Mouse (Mus musculus): Measurements from ENCODE around the gene Zbtb38.

The Zbtb38 gene

GRCm38 (mm10) chr9:96636423-96637156 lies 116.0 kb downstream of the Zbtb38 start:
- DNase-seq: no peak

GRCm38 (mm10) chr9:96635899-96636298 lies 116.7 kb downstream of the Zbtb38 start:
- DNase-seq: no peak

- DNase-seq: no peak
These were observed 117.5 kb downstream of the Zbtb38 start for GRCm38 (mm10) chr9:96635176-96635575.

DNA sequence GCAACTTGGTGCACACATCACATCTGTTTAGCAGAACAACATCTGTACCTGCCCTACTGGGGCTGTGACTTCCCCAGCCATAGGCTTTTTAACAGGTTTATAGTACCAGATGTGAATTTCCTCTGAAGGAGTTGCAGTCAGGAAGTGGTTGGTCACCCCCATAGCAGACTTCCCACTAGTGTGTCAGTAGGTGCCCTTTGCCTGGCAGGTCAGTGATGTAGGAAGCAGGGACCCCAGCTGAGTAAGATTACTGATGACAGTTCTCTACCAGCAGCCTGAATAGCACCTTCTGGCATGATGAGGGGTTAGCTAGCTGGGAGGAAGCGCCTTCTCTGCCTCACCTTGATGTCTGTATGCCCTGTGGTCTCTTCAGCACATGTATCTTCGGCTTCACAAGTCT lies 118.9 kb downstream of the Zbtb38 start:
- no peak for DNase-seq
